Mouse (Mus musculus): ENCODE data around the gene Grik4. TPM values are rescaled to one million over a fixed set of nuclear protein-coding genes. Genes with fewer than 3 reads are reported as not detected.

Gene Grik4
- total RNA-seq, 2 experiments from 2014 or later: 13.4 to 16.8 TPM

DNA sequence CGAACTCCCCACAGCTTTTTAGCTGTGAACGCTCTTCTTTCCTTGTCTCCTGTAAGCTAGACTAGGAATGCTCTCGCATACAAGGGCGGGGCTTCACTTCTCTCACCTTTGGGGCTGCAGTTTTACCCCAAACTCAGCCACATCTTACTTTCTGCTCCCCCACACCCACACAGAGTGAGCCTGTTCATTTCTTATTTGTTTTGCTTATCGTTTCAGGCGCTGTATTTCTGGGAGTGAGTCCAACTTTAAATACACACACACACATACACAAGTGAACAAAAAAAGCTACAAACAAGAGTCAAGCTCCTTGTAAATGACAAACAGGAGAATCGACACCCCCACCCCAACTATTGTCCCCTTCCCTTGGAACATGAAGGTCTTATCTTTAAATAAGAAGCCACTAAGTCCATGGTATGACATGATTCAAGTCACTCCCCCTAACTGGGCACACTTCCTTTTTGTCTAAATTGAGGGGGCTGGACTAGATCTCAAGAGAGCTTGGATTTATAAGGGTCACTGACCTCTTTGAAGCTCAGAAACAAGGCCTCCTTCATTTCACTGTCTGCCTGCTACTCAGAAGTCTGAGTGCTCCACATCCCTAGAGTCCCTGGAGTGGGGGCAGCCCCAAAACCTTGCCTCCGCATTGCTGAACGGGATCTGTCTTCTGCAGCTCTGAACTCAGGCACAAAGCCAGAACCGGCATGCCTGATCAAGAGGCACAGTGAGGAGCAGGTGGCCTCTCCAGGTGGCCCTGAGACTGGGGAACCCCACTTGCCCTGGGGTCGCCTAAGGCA lies 79.1 kb downstream of the Grik4 start:
- intact Hi-C loops (cut with DNase I): no loop called here
- DNase-seq: peak; percentile 54

DNA sequence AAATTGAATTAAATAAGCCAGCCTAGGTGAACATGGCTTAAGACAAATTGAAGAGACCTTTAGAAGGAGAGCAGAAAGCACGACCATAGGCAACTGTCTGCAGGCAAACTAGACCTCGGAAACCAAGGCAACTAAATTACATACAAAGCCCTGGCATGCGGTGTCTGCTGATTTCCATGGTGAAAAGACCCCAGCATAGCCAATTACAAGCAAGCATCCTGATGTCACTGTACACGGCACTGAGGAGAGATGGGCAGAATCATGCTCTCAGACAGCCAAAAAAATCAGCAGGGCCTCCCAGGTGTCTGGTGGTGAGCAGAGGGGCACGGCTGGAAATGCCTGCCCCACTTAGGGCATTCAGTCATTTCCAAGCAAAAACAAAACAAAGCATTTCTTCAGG lies 80.9 kb downstream of the Grik4 start:
- intact Hi-C loops (cut with DNase I): no loop called here
- DNase-seq: peak; percentile 32

DNA sequence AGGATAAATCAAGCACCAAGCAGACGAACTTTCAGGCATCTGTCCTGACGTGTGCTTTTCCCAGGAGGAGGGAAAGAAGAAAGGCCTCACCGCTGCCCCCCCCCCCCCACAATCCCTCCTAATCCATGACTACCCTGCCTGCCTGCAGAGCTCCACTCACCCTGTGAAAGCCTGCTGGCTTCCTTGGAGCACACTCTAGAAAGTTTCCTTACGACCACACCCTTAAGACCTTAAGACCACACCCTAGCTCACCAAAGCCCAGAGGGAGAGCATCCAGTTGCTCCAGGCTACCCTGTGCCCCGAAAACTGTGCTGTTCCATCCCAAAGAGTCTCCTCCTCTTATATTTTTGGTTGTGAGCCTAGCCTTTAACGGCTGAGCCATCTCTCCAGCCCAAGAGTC lies 82.6 kb downstream of the Grik4 start:
- DNase-seq: no peak
- intact Hi-C loops (cut with DNase I): no loop called here

DNA sequence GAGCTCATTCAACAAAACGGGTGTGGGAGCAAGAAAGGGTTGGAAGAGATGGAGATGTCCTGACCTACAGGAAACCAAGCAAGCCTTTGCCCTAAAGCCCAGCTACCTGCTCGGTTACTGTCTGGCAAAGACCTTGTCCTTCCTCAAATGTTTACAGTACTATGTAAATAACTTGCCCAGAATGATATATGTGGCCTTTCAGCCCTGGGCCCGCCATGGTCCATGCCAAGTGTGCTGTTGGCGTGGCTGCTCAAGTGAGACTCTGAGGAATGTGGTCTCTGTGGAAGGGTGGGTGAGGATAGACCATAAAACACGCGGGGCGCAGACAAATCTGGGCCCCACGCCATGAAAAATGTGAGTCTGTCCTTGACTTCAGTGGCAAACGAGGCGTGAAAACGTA lies 83.1 kb downstream of the Grik4 start:
- DNase-seq: no peak
- intact Hi-C loops (cut with DNase I): no loop called here

DNA sequence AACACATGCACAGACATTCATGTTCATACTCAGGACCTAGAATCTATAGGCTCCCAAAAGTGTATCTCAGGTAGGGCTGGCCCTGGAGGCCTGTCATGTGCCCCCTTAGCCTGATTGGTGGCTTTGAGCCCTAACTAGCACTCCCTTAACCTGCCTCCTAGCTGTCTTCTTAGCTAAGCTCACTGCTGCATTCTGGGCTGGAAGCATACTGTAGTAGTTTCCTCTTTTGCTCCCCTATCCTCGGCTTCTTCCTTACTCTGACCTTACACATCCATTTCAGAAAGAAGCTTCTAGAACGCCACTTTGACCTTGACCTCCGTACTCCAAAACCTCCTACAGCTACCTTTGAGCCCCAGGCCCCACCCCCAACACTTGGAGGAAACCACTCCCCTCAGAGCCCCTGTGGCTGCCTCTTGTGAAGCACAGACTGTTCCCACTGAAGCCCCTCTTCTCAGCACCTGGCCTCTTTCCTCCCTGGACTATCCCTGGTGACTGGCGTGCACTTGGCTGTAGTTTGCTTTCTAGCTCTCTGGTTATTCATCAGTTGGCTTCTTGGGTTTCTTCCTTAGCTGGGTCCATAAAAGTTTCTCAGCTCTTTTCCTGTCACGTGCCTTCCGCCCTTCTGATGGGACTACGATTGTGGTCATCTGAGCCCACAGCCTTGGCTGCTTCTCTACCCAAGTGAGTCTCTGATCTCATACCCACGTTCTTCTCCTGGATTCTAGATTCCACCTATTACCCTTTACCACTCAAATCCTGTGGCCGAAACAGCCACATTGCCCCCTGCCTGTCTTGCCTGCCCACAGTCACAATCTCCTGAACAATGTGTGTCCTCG lies 84.1 kb downstream of the Grik4 start:
- DNase-seq: no peak
- intact Hi-C loops (cut with DNase I): no loop called here

DNA sequence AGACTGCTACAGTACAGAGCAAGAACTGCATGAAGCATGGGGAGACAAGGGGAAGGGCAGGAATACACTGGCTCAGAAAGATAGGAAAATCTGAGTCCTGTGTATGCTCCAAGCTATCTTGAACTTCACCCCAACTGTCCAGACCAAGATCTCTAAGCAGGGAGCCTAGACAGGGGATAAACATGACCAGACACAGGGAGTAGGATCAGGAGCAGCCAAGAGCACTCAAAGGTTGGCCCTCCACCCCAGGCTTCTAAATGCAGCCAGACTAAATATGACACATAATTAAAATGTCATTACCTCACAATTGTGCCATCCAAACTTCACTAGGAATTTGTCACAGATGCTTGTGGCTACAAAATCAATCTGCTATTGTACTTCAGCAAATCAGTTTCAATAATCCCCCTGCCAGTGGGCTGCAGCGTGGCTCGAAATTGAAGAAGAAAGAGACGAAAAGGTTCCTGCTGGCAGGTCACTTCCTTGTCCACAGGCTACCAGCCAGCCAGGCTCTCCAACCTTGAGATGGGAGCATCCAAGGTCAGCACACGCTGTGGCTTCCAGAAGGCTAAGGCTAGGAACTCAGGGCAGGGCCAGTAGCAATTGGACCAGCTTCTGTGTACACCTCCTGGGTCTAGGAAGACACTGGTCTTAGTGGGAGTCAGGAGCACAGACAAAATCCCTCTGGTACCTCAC lies 85.1 kb downstream of the Grik4 start:
- intact Hi-C loops (cut with DNase I): no loop called here
- no peak for DNase-seq

DNA sequence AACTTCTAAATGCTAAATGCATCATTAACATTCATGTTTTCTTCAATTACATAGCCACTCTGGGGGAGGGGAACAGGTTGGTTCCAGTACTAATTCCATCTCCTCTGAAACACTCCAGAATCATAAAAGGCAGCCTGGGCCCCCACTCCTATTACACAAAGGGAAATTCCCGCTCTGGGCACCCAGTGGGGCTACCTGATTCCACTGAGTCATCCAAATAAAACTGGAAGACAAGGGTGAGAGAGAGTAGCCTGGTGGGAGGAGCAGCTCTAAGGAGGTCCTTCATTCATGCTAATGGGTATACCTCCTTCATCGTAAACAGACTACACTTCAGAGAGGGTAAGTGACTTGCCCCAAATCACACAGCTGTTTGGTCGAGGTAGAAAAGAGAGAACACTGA lies 85.7 kb downstream of the Grik4 start:
- intact Hi-C loops (cut with DNase I): no loop called here
- DNase-seq: no peak

DNA sequence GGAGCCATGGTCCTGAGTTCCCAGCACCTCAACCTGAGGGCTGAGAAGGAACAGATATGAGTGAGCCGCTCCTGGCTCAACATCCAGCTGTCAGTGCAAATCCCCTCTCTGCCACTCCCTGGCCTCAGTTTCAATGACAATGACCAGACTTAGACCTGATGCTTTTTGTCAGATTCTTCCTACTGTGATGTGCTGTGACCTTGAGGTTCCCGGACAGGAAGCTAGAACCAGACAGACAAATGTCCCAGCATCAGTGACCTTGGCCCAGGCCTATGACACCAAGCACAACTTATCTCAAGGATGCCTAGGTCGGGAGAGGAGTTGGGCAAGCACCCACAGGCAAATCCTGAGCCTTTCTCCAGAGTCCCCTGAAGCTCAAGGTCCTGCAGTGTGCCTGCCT lies 86.5 kb downstream of the Grik4 start:
- no peak for DNase-seq
- intact Hi-C loops (cut with DNase I): no loop called here

DNA sequence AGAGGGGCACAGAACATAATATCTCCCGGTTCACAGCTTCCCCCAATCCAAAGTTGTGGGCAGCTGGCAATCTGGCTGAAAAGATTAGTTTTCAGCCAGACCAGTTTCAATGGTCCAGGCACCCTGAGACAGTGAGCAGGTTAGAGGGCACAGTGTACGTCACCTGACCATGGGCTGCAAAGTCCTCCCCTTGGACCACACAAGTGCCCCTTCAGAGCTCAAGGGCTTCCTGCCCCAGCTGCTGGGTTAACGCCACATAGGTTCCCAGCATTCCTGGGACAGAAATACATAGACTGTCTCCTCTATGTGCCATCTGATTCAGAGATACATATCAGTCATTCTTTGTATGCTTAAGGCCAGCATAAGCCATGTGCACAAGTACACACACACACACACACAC lies 91.2 kb downstream of the Grik4 start:
- intact Hi-C loops (cut with DNase I): no loop called here
- DNase-seq: no peak

DNA sequence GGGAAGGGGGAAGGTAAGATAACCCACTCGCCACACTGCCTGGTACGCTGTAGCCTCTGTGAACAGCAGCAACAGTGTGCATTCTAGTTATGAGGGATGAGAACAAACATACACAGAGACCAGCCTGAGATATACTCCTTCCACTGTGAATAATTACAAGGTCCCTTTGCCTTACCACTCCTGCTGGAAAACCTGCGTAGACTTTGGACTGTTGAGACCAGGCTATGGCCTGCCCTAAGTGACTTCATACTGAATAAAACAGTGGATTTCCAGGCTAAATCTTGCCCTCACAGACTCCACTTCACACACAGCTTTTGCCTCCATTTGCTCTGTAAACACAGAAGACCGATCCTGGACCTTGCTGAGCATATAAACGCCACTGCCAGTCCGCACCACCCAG lies 94.2 kb downstream of the Grik4 start:
- intact Hi-C loops (cut with DNase I): no loop called here
- DNase-seq: no peak

DNA sequence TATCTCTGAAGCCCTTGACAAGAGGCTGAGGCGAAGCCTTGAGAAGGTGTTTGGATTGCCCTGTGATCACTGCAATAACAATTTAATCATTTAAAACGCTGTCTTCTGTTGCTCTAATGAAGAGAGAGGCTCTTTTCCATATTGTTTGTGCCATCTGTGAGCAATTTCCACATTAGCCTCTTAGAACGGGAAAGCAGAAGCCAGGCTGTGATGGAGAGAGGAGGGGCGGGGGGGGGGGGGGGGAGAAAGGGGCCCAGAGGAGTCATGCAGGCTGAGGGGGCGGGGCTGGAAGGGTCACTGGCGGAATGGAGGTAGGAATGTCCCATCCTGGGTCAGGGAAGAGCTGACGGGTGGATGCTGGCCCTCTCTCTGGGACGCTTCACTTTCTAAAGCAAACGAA lies 96.2 kb downstream of the Grik4 start:
- DNase-seq: no peak
- intact Hi-C loops (cut with DNase I): no loop called here

DNA sequence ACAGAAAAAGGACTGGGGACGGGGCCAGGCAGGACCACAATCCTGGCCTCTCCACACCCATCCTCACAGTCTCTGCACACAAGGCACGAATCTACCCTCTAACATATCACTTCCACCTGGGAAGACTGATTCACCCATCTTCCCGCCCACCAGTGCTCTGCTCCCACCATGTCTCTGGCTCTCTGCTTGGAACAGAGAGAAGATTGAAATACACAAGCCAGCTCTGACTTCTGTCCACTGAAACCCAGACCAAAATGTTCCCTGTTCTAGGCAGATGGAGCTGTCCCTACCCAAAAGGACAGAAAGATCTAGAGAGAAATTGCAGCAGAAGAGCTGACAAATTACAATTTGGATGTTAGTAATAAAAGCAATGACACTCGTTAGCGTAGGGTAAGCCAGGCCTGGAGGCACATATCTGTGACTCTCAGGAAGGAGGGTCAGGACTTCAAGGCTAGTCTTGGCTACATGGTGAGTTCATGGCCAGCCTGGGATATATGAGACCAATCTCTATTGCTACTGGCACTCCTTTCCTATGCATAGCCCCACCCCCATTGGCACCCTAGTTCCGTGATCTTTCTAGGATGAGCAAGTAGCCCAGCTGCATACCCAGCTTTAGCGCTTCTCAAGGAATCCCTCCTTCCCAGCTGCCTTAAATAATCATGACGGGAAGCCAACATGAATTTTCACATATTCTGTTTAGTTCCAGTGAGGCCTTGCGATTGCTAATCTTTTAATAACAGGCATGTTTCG lies 97.4 kb downstream of the Grik4 start:
- no peak for DNase-seq

DNA sequence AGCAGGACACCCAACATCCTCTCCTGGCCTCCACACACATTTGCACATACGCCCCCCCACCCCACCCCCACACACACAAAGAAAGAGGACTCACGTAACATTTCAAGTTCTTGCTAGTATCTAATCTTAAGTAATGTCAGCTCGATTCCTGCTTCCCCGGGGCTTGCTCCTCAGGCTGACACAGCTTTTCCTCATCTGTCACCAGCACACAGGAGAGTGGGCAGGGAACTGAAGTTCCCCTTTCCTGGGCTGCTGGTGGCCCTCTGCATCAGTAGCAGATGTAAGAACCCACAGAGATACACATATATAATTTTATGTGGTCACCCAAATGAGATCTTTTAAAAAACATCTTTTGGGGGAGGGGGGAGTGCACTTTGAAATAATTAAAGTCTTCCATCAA lies 98.2 kb downstream of the Grik4 start:
- intact Hi-C loops (cut with DNase I): no loop called here
- DNase-seq: no peak

More for the DNA sequence above, 97.4 kb downstream of the Grik4 start:
- intact Hi-C loops (cut with DNase I): no loop called here

DNA sequence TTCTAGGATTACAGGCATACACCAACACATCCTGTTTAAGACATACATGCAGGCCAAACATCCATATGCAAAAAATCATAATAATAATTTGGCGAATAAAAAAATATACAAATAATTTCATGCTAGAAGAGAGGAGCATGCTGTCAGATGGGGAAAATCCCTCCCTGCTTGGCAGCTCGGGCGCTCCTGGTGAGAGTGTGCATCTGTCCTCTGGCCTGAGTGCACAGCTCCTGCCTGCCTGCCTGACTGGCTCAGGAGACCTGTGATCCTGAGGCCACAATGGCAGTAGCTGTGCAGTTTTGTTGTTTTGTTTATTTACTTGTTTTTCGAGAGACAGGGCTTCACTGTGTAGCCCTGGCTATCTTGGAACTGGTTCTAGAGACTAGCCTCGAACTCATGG lies 100.0 kb downstream of the Grik4 start:
- DNase-seq: peak; percentile 60
- intact Hi-C loops (cut with DNase I): no loop called here

DNA sequence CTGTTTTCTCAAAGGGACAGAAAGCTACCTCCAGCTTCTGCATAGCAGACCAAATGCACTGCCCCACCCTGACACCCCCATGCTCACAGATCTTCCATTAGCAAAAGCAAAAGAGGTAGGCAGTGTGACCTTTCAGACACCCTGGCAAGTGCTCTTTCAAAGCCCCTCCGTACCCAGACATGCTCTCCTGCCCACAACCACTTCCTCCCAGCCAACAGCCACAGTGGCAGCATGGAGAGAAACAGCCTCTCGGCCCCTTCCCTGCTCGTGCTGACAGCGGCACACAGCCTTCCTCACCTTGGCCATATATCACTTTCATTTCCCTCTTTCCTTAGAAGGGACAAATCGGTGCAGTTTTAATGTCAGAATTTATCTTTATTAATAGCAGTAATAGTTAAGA lies 106.0 kb downstream of the Grik4 start:
- intact Hi-C loops (cut with DNase I): no loop called here
- no peak for DNase-seq

DNA sequence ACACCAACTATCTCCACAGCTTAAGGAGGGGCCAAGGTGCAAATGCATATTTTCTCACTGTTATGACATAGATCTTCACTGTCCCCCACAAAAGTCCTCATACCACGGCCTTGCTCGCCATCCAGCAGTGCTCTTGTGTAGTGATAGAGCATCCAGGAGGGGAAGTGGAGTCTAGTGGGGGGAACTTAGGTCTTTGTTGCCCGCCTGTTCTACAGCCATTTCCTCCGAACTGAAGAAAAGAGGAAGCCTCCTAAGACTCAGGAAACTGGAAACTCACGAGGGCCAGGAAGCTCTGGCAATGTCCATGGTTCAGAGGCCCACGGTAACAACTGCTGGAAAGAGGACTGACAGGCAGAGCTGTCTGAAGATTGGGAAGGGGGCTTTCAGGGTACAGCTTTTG lies 106.8 kb downstream of the Grik4 start:
- DNase-seq: no peak
- intact Hi-C loops (cut with DNase I): no loop called here

DNA sequence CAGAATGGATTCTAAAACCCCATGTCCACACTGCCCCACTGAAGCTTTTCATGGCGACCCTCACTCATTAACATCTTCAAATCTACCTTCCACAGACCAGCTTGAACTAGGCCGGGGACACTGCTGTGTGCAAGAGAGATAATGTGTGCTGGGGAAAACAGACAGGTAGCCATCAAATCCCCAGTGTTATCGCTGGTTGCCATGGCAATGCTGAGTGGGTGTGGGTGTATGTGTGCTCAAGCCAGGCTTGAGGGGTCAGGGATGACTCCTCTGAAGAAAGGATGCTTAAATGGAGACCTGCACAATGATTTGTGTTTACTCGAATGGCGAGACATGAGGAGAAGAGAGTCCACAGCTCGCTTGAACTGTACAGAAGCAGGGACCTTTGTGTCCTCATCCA lies 112.7 kb downstream of the Grik4 start:
- intact Hi-C loops (cut with DNase I): no loop called here
- no peak for DNase-seq

DNA sequence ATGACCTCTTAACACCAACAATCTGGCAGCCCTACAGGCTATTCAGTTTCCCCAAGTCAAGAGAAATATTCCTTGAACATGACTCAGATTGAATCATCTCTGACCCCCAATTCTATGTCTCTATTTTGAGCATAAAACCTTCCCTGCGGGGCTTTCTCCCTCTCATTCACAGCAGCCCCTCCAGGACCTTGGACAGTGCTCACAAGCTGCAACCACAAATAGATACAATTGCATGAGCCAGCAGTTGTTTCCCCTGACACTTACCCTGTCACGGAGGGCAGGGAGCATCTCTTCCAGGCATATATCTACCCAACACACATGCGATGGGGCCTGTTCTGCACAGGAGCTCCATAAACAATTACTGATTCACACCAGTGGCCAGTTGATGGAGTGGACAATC lies 125.0 kb downstream of the Grik4 start:
- intact Hi-C loops (cut with DNase I): no loop called here

DNA sequence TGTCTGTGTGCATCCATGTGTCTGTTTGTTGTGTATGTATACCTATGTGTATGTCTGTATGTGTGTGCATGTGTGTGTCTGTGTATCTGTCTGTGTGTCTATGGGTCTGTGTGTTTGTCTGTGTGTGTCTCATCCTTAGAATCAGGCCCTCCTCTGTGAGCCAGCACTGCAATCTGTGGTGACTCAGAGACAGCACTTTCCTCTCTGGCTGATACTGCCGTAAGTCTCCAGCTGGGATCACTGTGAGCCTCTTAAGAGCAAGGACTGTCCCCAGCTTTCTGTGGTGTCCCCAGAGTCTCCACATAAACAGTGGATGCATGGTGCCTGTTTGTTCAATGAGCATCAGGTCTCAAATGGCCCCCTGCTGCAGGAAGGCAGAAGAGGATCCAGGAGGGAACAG lies 127.5 kb downstream of the Grik4 start:
- intact Hi-C loops (cut with DNase I): no loop called here
- DNase-seq: no peak

More for the DNA sequence above, 125.0 kb downstream of the Grik4 start:
- no peak for DNase-seq

DNA sequence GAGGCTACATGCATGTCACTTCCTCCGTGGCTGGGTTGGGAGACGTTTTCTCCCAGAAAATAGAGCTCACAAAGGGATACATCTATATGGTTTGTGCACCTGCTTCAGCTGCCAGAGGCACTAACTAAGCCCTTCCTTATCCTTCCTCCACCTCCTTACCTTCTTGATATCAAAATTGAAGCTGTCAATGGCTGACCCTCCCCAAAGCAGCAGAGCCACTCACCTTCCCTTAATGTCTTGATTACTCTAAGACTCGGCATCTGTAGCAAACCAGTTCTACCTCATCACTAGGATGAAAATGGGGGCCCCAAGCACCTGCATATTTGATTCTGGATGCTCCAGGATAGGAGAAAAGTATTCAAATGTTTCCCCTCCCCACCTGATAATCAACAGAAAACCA lies 135.1 kb downstream of the Grik4 start:
- intact Hi-C loops (cut with DNase I): no loop called here
- no peak for DNase-seq

DNA sequence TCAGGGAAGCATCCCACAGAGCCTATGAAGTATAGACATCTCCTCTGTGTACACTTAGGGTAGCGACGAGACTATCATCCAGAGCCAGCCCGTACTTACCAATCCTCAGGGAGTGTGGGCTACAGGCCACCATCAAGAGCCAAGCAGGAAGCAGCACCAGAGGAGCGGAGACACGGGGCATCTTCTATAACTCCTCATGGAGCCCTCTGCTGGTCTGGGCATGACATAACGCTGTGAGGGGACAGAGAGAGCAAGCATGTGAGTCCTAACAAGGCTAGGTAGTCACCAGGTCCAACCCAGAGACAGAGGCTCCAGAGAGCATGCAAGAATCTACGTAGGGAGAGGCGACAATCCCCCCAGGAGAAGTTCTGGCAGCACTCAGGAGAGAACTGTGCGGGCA lies 135.9 kb downstream of the Grik4 start:
- DNase-seq: no peak
- intact Hi-C loops (cut with DNase I): no loop called here

Data from left cerebral cortex, postnatal 4 days (tissue).